Mouse (Mus musculus) neural tube, postnatal 0 days (tissue): ENCODE measurements around the gene Hpse2. TPM values are rescaled to one million over a fixed set of nuclear protein-coding genes. Genes with fewer than 3 reads are reported as not detected.

Experiments
- polyA plus RNA-seq: library from polyadenylated mRNA; unstranded; fragments of >200 nt; fragmentation: Nextera tagmentation; extraction: Ambion mirVana; gene quantifications from 2 replicates; pipeline ENCODE4 v1.2.1, GENCODE M21; 2015

Gene Hpse2
- polyA plus RNA-seq, result 0.19 and 0.27 TPM in 2 replicates

DNA sequence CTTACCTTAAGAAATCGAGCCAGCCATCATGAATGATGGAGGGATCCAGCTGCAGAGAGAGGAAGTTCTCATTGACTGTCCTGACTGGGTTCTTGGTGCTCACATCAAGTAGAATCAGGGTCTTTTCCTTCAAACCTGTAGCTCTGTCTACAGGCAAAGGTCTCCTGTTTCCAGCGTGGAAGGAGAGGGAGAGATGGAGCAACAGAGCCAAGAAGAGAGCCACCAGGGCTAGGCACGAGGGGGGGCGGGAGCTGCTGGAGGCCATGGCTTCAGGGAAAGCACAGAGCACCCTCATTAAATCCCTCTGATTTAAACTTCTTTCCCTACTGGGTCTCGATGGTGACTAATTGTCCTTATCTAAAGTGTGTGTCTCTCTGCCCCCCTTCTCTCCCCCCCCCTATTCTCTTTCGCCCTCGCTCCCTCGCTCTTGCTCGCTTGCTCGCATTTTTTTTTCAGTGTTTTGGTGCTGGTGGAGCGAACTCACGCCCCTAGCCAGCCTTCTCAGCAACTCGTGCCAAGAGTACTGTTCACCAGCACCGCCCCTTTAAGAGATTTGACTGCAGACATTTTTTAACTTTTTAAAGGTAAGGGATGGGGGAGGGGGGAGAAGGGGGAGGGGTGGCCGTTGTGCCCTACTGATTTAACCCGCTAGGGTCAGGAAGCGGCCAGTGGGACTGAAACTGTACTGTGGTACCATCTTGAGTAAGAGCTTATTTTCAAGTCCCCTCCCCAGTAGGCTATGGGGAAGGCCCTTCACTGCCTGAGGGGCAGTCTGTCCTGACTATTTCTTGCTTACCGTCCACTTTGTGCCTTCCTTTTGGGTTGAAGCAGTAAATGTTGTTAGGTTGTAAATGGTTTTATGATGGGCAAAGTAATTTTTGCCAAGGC lies at the start of gene Hpse2:
Hpse2 (minus strand) TSS at position 339 of the 888 bp plus-strand sequence.

DNA sequence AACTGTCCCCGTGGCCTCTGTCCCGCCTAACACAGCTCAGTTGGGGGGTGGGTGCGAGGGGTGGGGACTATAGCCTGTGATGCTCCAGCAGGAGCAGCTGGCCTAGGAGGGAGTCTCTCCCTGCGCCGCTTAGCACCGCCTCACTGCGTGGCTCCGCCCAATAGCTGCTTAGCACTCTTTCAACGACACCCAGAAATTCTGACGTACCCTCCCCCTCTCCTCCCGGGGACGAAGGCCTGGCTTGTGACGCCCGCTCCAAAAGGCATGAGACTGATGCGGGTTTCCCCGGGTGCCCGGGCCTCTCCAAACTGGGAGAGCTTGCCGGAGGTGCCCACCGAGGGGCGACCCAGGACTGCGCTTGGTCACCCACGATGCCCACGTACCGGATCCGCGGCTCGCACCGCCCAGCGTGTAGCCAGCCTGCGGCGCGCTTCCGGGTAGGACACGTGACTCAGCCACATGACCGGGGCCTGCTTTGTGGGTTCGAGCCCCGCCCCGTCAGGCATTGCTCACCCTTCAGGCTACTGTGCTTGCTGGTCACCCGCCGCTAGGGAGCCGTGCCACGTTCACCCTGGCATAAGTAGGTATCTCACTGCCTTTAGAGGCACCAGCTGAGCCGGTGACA lies 608.5 kb downstream of the Hpse2 start, which contains the start of gene Hps1:
Hps1 (minus strand) TSS at position 448 of the 625 bp plus-strand sequence.

DNA sequence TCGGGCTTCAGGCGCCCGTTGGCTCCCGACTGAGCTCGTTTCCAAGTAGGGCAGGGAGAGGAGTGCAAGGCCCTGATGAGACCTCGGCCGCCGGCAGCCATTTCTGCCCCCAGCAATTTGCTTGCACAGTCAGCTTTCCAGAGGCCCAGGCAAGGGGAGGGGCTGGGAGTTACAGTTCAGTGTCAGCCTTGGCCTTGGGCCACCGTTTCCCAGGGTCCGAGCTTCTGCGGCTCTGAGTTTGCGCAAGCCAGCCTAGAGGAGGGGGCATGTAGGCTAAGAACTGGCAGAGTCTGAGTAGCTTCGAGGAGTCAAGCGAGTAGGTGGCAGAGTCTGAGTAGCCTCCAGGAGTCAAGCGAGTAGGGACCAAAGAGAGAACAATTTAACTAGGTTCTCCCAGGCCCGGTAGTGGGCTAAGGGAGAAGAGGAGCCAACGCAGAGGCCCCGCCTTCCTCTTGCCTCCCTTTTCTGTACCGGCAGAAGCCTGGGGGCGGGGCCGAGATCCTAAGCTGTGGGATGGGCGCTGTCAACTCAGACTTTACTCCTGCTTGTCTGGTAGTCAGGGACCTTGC lies 635.7 kb downstream of the Hpse2 start, which contains the start of gene Pyroxd2:
Pyroxd2 (minus strand) TSS at position 413 of the 569 bp plus-strand sequence.

Other genes with a start within 250 kb of the Hpse2 start
- gene Cnnm1, start 52.1 kb upstream of the Hpse2 start, polyA plus RNA-seq, result 5.5 and 6.2 TPM in 2 replicates
- 138 and 152 TPM in 2 replicates for gene Got1, start 136.2 kb upstream of the Hpse2 start, polyA plus RNA-seq
- not detected in 2 replicates for gene Nkx2-3, start 224.0 kb upstream of the Hpse2 start, polyA plus RNA-seq